ENCODE assay signal across 9 mouse cellular contexts in genomic region chr11:94988780-94989561, GRCm38 (mm10). TPM values are rescaled to one million over a fixed set of nuclear protein-coding genes. Genes with fewer than 3 reads are reported as not detected.
DNase-seq lines count a peak whose midpoint lies in the region; ATAC-seq and TF ChIP-seq lines count a peak whose summit lies in the region.
"Had no signal": no experiment of that assay in that cellular context is flagged by ENCODE, and none has a peak within 500 bp of the region (broad histone marks: within the 10 kb centered on the region; RNA-seq: fewer than 3 reads in every experiment).

No protein-coding gene starts in this region.

- H3K27ac ChIP-seq in limb, embryonic 12.5 days, result peak overlapping the region; percentile 95
- peak overlapping the region; percentile 99 for H3K27ac ChIP-seq in olfactory bulb, adult 2 months (ENCODE audit: insufficient read depth, low read depth, low read length)

- H3K36me3 ChIP-seq in limb, embryonic 12.5 days, result 0 out of 2 replicates have a peak, but pooled peaks cover 4% of the 10 kb centered on the region

- H3K4me2 ChIP-seq in limb, embryonic 12.5 days, result peak overlapping the region; percentile 100

- no peaks in the 10 kb centered on the region for H3K27me3 ChIP-seq in limb, embryonic 12.5 days

- ATAC-seq in limb, embryonic 12.5 days (ENCODE audit: insufficient number of reproducible peaks, insufficient read depth, low FRiP score, low TSS enrichment, low read depth), result no peak

- 19% methylated on average over 10 of the region's 10 CpGs for WGBS in limb, embryonic 12.5 days
- WGBS in olfactory bulb, adult 2 months, result 5% methylated on average over 10 of the region's 10 CpGs

- peak overlapping the region; percentile 73 for H3K9ac ChIP-seq in limb, embryonic 12.5 days (replicated peaks)

- peak; percentile 67 for DNase-seq in cerebellum, adult 11-12 months
- no peak for DNase-seq in cerebellum, adult 9-10 months
- peak; percentile 2 for DNase-seq in thymus, postnatal 0 days (ENCODE audit: low spot score)
- DNase-seq in thymus, postnatal 10 days (ENCODE audit: low spot score in 2 of 2), result no peak
- peak; percentile 81 for DNase-seq in gastrocnemius, postnatal 25 days
- no peak for DNase-seq in embryo, embryonic 10 days (ENCODE audit: low spot score)

- TF ChIP-seq POLR2A in olfactory bulb, adult 2 months (IDR thresholded peaks at IDR 0.05; ENCODE audit: insufficient read depth, low read depth, low read length), result no peak; the same call in 1 of the 2 replicates

- peaks cover 55% of the 10 kb centered on the region for H3K4me1 ChIP-seq in limb, embryonic 12.5 days (replicated peaks)
- H3K4me1 ChIP-seq in olfactory bulb, adult 2 months (ENCODE audit: control insufficient read depth, insufficient read depth, low read length), result peaks cover 25% of the 10 kb centered on the region

- peak overlapping the region; percentile 93 for H3K4me3 ChIP-seq in limb, embryonic 12.5 days (replicated peaks)
- peak overlapping the region; percentile 88 for H3K4me3 ChIP-seq in olfactory bulb, adult 2 months (ENCODE audit: insufficient read depth, low read depth, low read length)

- no peak for TF ChIP-seq CTCF in olfactory bulb, adult 2 months (IDR thresholded peaks at IDR 0.05; ENCODE audit: insufficient read depth, low read depth, low read length)

- H3K9me3 ChIP-seq in limb, embryonic 12.5 days, result no peaks in the 10 kb centered on the region

RNA-seq across cellular contexts. Expression of gene Ppp1r9b, which starts 1.9 kb away (rescaled TPM):
- polyA plus RNA-seq in thymus, postnatal 0 days (2015; fragmentation: Nextera tagmentation; extraction: Ambion mirVana), result 21.5 and 27.9 TPM in 2 replicates
- total RNA-seq in gastrocnemius, postnatal 25 days (2021), result 10 to 100 TPM; 21.8 to 30.0 TPM
- 12.0 and 12.6 TPM in 2 replicates for polyA plus RNA-seq in limb, embryonic 12.5 days (2016; fragmentation: Nextera tagmentation; extraction: Ambion mirVana)
- polyA plus RNA-seq in olfactory bulb, adult 2 months (2012; ENCODE audit: insufficient read depth, insufficient read length, low replicate concordance, missing spikeins), result 129 TPM in 1 of 2 replicates, not detected in the other

RNA-seq across cellular contexts. Expression of gene Sgca, which starts 12.8 kb away (rescaled TPM):
- polyA plus RNA-seq in thymus, postnatal 0 days (2015; fragmentation: Nextera tagmentation; extraction: Ambion mirVana), result 0.22 and 0.30 TPM in 2 replicates
- 100 to 1,000 TPM; 255 to 276 TPM for total RNA-seq in gastrocnemius, postnatal 25 days (2021)
- polyA plus RNA-seq in limb, embryonic 12.5 days (2016; fragmentation: Nextera tagmentation; extraction: Ambion mirVana), result 2.8 and 3.0 TPM in 2 replicates
- polyA plus RNA-seq in olfactory bulb, adult 2 months (2012; ENCODE audit: insufficient read depth, insufficient read length, low replicate concordance, missing spikeins), result not detected in 2 replicates
- total RNA-seq: hematopoietic stem cell, adult 5-6 weeks had no signal

RNA-seq across cellular contexts. Expression of gene Samd14, which starts 20.7 kb away (rescaled TPM):
- polyA plus RNA-seq in thymus, postnatal 0 days (2015; fragmentation: Nextera tagmentation; extraction: Ambion mirVana), result 6.7 and 7.0 TPM in 2 replicates
- under 1 TPM; 0.61 to 0.80 TPM for total RNA-seq in gastrocnemius, postnatal 25 days (2021)
- 34.6 and 37.7 TPM in 2 replicates for polyA plus RNA-seq in limb, embryonic 12.5 days (2016; fragmentation: Nextera tagmentation; extraction: Ambion mirVana)
- polyA plus RNA-seq in olfactory bulb, adult 2 months (2012; ENCODE audit: insufficient read depth, insufficient read length, low replicate concordance, missing spikeins), result not detected in 2 replicates

RNA-seq across cellular contexts. Expression of gene Hils1, which starts 21.6 kb away (rescaled TPM):
- polyA plus RNA-seq in thymus, postnatal 0 days (2015; fragmentation: Nextera tagmentation; extraction: Ambion mirVana), result not detected in 2 replicates
- total RNA-seq in gastrocnemius, postnatal 25 days (2021), result not detected
- not detected in 2 replicates for polyA plus RNA-seq in limb, embryonic 12.5 days (2016; fragmentation: Nextera tagmentation; extraction: Ambion mirVana)
- polyA plus RNA-seq in olfactory bulb, adult 2 months (2012; ENCODE audit: insufficient read depth, insufficient read length, low replicate concordance, missing spikeins), result not detected in 2 replicates
- total RNA-seq: hematopoietic stem cell, adult 5-6 weeks had no signal

RNA-seq across cellular contexts. Expression of gene Pdk2, which starts 52.2 kb away (rescaled TPM):
- 13.0 and 13.9 TPM in 2 replicates for polyA plus RNA-seq in thymus, postnatal 0 days (2015; fragmentation: Nextera tagmentation; extraction: Ambion mirVana)
- total RNA-seq in gastrocnemius, postnatal 25 days (2021), result 100 to 1,000 TPM; 351 to 396 TPM
- 21.9 and 22.4 TPM in 2 replicates for polyA plus RNA-seq in limb, embryonic 12.5 days (2016; fragmentation: Nextera tagmentation; extraction: Ambion mirVana)
- polyA plus RNA-seq in olfactory bulb, adult 2 months (2012; ENCODE audit: insufficient read depth, insufficient read length, low replicate concordance, missing spikeins), result not detected in 2 replicates

Comparison
In these comparisons a context has a peak if more than half of its experiments do, and no peak if none do; other contexts are left out.
1. DNase-seq: peak in cerebellum, adult 11-12 months (single experiment), thymus, postnatal 0 days (single experiment) and gastrocnemius, postnatal 25 days (single experiment); none in cerebellum, adult 9-10 months (single experiment), thymus, postnatal 10 days (0 of 2) and embryo, embryonic 10 days (single experiment).